Mouse (Mus musculus) neural tube, embryonic 12.5 days (tissue): ENCODE results near the gene Zfp619. TPM values are rescaled to one million over a fixed set of nuclear protein-coding genes. Genes with fewer than 3 reads are reported as not detected.
A peak's percentile ranks its signal among the peaks of the same experiment; 100 is the strongest.
"Not testable (repeated sequence)": the region's sequence is repeated elsewhere in the genome, so short reads cannot be mapped to it uniquely, and the experiment has no call there.

Experiments used
- ATAC-seq: fragments of 200-750 bp; cut with Nextera tagmentation; 2 replicates; pipeline ENCODE4 v1.8.0; 2017; ENCODE audit warnings: low read depth, mild to moderate bottlenecking, moderate TSS enrichment, moderate library complexity; ENCODE audit not compliant: low FRiP score
- H3K27ac ChIP-seq: fragments of 300-500 bp; sonication (generic); 2 replicates; pipeline ENCODE4 v1.5.1; 2016
- H3K27me3 ChIP-seq: fragments of 300-500 bp; sonication (generic); replicated peaks from 2 replicates; pipeline ENCODE4 v1.6.1; 2016; ENCODE audit warnings: mild to moderate bottlenecking
- H3K36me3 ChIP-seq: fragments of 300-500 bp; sonication (generic); 2 replicates; pipeline ENCODE4 v1.6.1; 2016; ENCODE audit warnings: mild to moderate bottlenecking
- H3K4me1 ChIP-seq: fragments of 300-500 bp; sonication (generic); 2 replicates; pipeline ENCODE4 v1.6.1; 2016
- H3K4me2 ChIP-seq: fragments of 300-500 bp; sonication (generic); replicated peaks from 2 replicates; pipeline ENCODE4 v1.6.1; 2016; ENCODE audit warnings: mild to moderate bottlenecking
- H3K4me3 ChIP-seq: fragments of 300-500 bp; sonication (generic); 2 replicates; pipeline ENCODE4 v1.5.1; 2016
- H3K9ac ChIP-seq: fragments of 300-500 bp; sonication (generic); 2 replicates; pipeline ENCODE4 v1.6.1; 2016; ENCODE audit warnings: mild to moderate bottlenecking
- H3K9me3 ChIP-seq: fragments of 300-500 bp; sonication (generic); 2 replicates; pipeline ENCODE4 v1.6.1; 2016; ENCODE audit warnings: mild to moderate bottlenecking
- WGBS: fragments of 180-500 bp; shearing (Covaris S2); methylation state at CpG from one replicate; pipeline ENCODE4 v1.1.7; 2016; 5-methylcytosine and 5-hydroxymethylcytosine counted together
- polyA plus RNA-seq: library from polyadenylated mRNA; unstranded; fragments of >200 nt; fragmentation: Nextera tagmentation; extraction: Ambion mirVana; gene quantifications from 2 replicates; pipeline ENCODE4 v1.2.1, GENCODE M21; 2016

Gene Zfp619
- polyA plus RNA-seq, 1 experiment from 2014 or later: 3.4 TPM

GRCm38 (mm10) chr7:39545134-39545533 lies 27.6 kb downstream of the Zfp619 start:
- 49% methylated on average over 10 of the region's 10 CpGs for WGBS
- peak overlapping the region; percentile 75 for H3K4me2 ChIP-seq
- H3K9me3 ChIP-seq: no peaks in the 10 kb centered on the region
- no peaks in the 10 kb centered on the region; the same call in 1 of the 2 replicates for H3K4me1 ChIP-seq
- H3K27ac ChIP-seq: no peak overlapping the region
- peak overlapping the region; percentile 70 for H3K9ac ChIP-seq
- H3K36me3 ChIP-seq: no peaks in the 10 kb centered on the region
- ATAC-seq: 0 out of 2 replicates have a peak, but pooled peaks have one; percentile 2
- no peaks in the 10 kb centered on the region for H3K27me3 ChIP-seq
- H3K4me3 ChIP-seq: peak overlapping the region; percentile 50; the same call in 1 of the 2 replicates

- Histone ChIP-seq H3K36me3 (no peaks in the 10 kb centered on the region), H3K4me3 (no peak overlapping the region), H3K4me2 (no peak overlapping the region), H3K4me1 (peaks cover 3% of the 10 kb centered on the region), H3K27me3 (no peaks in the 10 kb centered on the region), H3K27ac (no peak overlapping the region), H3K9ac (no peak overlapping the region), H3K9me3 (no peaks in the 10 kb centered on the region)
- no peak for ATAC-seq
- 90% methylated on average over 2 of the region's 2 CpGs for WGBS
Measured at GRCm38 (mm10) chr7:39549336-39549735, 31.8 kb downstream of the Zfp619 start.

GRCm38 (mm10) chr7:39551976-39552891 lies 34.7 kb downstream of the Zfp619 start:
- peak; percentile 100 for ATAC-seq
- 4% methylated on average over 52 of the region's 52 CpGs for WGBS

GRCm38 (mm10) chr7:39552993-39553392 lies 35.4 kb downstream of the Zfp619 start:
- no peak overlapping the region for H3K27ac ChIP-seq
- WGBS: 22% methylated on average over 5 of the region's 5 CpGs

More at GRCm38 (mm10) chr7:39551976-39552891, 34.7 kb downstream of the Zfp619 start:
- peak overlapping the region; percentile 58 for H3K4me2 ChIP-seq
- peak overlapping the region; percentile 76 for H3K4me3 ChIP-seq
- H3K4me1 ChIP-seq: peaks cover 3% of the 10 kb centered on the region; the same call in 1 of the 2 replicates
- no peaks in the 10 kb centered on the region for H3K9me3 ChIP-seq
- H3K27ac ChIP-seq: peak overlapping the region; percentile 86
- H3K27me3 ChIP-seq: no peaks in the 10 kb centered on the region
- H3K36me3 ChIP-seq: peaks cover 4% of the 10 kb centered on the region; the same call in 1 of the 2 replicates
- H3K9ac ChIP-seq: peak overlapping the region; percentile 75

GRCm38 (mm10) chr7:39553871-39554270 lies 36.3 kb downstream of the Zfp619 start:
- no peak for ATAC-seq
- Histone ChIP-seq H3K9ac (no peak overlapping the region), H3K4me1 (peaks cover 3% of the 10 kb centered on the region; the same call in 1 of the 2 replicates), H3K4me3 (no peak overlapping the region), H3K9me3 (no peaks in the 10 kb centered on the region), H3K27ac (no peak overlapping the region), H3K27me3 (no peaks in the 10 kb centered on the region), H3K4me2 (0 out of 2 replicates have a peak overlapping the region, but pooled peaks have one; percentile 24), H3K36me3 (peaks cover 8% of the 10 kb centered on the region; the same call in 1 of the 2 replicates)
- WGBS: 80% methylated on average over 4 of the region's 4 CpGs

More at GRCm38 (mm10) chr7:39552993-39553392, 35.4 kb downstream of the Zfp619 start:
- H3K4me3 ChIP-seq: peak overlapping the region; percentile 76
- H3K9ac ChIP-seq: peak overlapping the region; percentile 75; the same call in 1 of the 2 replicates
- H3K4me2 ChIP-seq: peak overlapping the region; percentile 58
- no peaks in the 10 kb centered on the region for H3K9me3 ChIP-seq
- H3K4me1 ChIP-seq: peaks cover 3% of the 10 kb centered on the region; the same call in 1 of the 2 replicates
- peaks cover 6% of the 10 kb centered on the region; the same call in 1 of the 2 replicates for H3K36me3 ChIP-seq
- no peak for ATAC-seq
- H3K27me3 ChIP-seq: no peaks in the 10 kb centered on the region

- no peak overlapping the region for H3K9ac ChIP-seq
- H3K9me3 ChIP-seq: no peaks in the 10 kb centered on the region
- H3K4me2 ChIP-seq: no peak overlapping the region
- no peaks in the 10 kb centered on the region for H3K27me3 ChIP-seq
- H3K4me1 ChIP-seq: no peaks in the 10 kb centered on the region
- H3K4me3 ChIP-seq: no peak overlapping the region
- H3K27ac ChIP-seq: no peak overlapping the region
- ATAC-seq: no peak
- WGBS: 78% methylated on average over 2 of the region's 2 CpGs
- H3K36me3 ChIP-seq: no peaks in the 10 kb centered on the region
Measured at GRCm38 (mm10) chr7:39580066-39580465, 62.5 kb downstream of the Zfp619 start.

GRCm38 (mm10) chr7:39580601-39581000 lies 63.0 kb downstream of the Zfp619 start:
- Histone ChIP-seq H3K4me1 (no peaks in the 10 kb centered on the region), H3K4me3 (no peak overlapping the region), H3K36me3 (no peaks in the 10 kb centered on the region), H3K4me2 (no peak overlapping the region), H3K27me3 (no peaks in the 10 kb centered on the region), H3K27ac (no peak overlapping the region), H3K9me3 (no peaks in the 10 kb centered on the region), H3K9ac (no peak overlapping the region)
- no peak for ATAC-seq
- WGBS: 89% methylated on average over 2 of the region's 2 CpGs

GRCm38 (mm10) chr7:39586834-39587233 lies 69.3 kb downstream of the Zfp619 start:
- not testable (repeated sequence) for H3K4me1 ChIP-seq, H3K36me3 ChIP-seq, H3K9me3 ChIP-seq, H3K4me3 ChIP-seq, H3K9ac ChIP-seq, H3K4me2 ChIP-seq, ATAC-seq, H3K27me3 ChIP-seq, H3K27ac ChIP-seq
- WGBS: 58% methylated on average over 6 of the region's 6 CpGs

- ATAC-seq: 0 out of 2 replicates have a peak, but pooled peaks have one; percentile 7
- no peak overlapping the region for H3K9ac ChIP-seq
- no peaks in the 10 kb centered on the region for H3K9me3 ChIP-seq
- no peak overlapping the region for H3K4me3 ChIP-seq
- H3K27ac ChIP-seq: no peak overlapping the region
- 91% methylated on average over 1 of the region's 1 CpGs for WGBS
- no peaks in the 10 kb centered on the region for H3K36me3 ChIP-seq
- H3K4me1 ChIP-seq: no peaks in the 10 kb centered on the region
- no peaks in the 10 kb centered on the region for H3K27me3 ChIP-seq
- H3K4me2 ChIP-seq: peak overlapping the region; percentile 61
Measured at GRCm38 (mm10) chr7:39588037-39588436, 70.5 kb downstream of the Zfp619 start.

GRCm38 (mm10) chr7:39588471-39589041 lies 71.0 kb downstream of the Zfp619 start:
- H3K4me1 ChIP-seq, H3K27me3 ChIP-seq, H3K9me3 ChIP-seq, H3K36me3 ChIP-seq, H3K27ac ChIP-seq: not testable (repeated sequence)
- H3K4me3 ChIP-seq: peak overlapping the region; percentile 44
- peak overlapping the region; percentile 61 for H3K4me2 ChIP-seq
- ATAC-seq: peak; percentile 93
- under 1% methylated on average over 62 of the region's 62 CpGs for WGBS
- peak overlapping the region; percentile 67 for H3K9ac ChIP-seq

- WGBS: 39% methylated on average over 7 of the region's 7 CpGs
- H3K27me3 ChIP-seq, H3K9me3 ChIP-seq, H3K36me3 ChIP-seq, H3K9ac ChIP-seq, H3K4me1 ChIP-seq, H3K27ac ChIP-seq: not testable (repeated sequence)
- peak overlapping the region; percentile 44 for H3K4me3 ChIP-seq
- peak overlapping the region; percentile 61 for H3K4me2 ChIP-seq
- ATAC-seq: peak; percentile 62
Measured at GRCm38 (mm10) chr7:39589044-39589443, 71.5 kb downstream of the Zfp619 start.
